Mouse (Mus musculus): ENCODE results near the gene Dcaf12. TPM values are rescaled to one million over a fixed set of nuclear protein-coding genes. Genes with fewer than 3 reads are reported as not detected.
A peak's percentile ranks its signal among the peaks of the same experiment; 100 is the strongest.

The Dcaf12 gene
- 33.5 and 35.4 TPM in 2 replicates for polyA plus RNA-seq (2012; rRNA removed)

DNA sequence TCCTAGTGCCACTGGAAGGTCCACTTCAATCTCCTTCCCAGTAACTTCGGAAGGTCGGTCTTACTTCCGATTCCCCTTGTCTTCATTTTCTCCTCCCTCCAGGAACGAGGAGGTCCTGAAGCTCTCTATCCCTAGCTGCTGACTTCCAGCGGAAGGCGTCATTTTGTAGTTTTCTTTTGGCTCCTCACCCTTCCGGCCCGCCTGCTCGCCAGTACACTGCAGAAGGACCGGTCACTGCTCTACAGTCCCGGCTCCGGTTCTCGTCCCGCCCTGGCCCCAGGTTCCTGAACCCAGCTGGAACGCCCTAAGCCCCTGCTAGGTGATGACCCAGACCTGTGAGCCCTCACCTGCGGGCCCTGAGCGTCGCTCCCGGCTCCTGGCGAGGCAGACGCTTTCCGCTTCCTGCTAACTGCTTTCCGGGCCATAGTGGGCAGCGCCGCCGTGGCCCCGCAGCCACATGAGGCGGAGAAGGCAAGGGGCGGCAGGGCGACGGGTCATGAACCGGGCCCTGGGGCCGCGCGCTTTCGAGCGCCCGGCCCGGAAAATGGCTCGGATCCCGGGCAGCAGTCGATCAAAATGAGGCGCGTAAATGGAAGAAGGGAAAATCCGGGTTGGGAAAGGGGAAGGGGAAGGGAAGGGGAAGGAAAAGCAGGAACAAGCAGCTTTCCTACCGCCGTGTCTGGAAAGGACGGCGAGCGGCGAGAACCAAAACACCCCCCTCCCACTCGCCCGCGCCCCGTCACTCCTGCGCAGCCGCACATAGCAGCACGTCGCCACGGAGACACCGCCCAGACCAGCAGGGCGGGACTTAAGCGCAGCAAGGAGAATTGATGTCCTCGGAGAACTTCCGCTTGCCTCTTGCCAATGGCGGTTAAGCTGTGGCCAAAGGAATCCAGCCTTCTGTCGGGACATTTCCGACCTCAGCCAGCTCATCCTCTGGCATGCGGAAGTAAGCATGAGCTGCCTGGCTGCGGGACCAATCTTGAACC is at the start of gene Dcaf12:
Dcaf12 (minus strand) TSS at position 749 of the 989 bp plus-strand sequence.
- DNase-seq (ENCODE audit: extremely low spot score in 1 of 2, low spot score in 1 of 2): peak; percentile 92 to 97

GRCm38 (mm10) chr4:41361059-41361458 is 46.4 kb upstream of the Dcaf12 start:
- DNase-seq (ENCODE audit: extremely low spot score in 1 of 2, low spot score in 1 of 2): no peak

DNA sequence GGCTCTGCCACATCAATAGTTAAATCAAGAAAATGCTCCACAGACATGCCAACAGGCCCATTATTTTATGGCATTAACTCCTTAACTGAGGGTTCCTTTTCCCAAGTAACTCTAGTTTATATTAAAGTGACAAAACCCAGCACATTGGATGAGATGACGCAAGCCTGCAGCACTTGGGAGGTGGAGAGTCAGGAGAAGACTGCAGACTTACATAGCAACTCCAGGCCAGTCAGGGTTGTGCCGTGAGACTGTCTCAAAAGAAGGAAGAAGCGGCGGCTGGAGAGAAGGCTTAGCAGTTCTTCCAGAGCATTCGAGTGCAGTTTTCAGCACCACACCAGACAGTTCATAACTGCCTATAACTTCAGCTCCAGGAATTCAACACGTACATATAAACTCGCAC is 44.7 kb upstream of the Dcaf12 start:
- no peak for DNase-seq (ENCODE audit: extremely low spot score in 1 of 2, low spot score in 1 of 2)

- DNase-seq (ENCODE audit: extremely low spot score in 1 of 2, low spot score in 1 of 2): no peak
Measured at GRCm38 (mm10) chr4:41358669-41359068, 44.0 kb upstream of the Dcaf12 start.

DNA sequence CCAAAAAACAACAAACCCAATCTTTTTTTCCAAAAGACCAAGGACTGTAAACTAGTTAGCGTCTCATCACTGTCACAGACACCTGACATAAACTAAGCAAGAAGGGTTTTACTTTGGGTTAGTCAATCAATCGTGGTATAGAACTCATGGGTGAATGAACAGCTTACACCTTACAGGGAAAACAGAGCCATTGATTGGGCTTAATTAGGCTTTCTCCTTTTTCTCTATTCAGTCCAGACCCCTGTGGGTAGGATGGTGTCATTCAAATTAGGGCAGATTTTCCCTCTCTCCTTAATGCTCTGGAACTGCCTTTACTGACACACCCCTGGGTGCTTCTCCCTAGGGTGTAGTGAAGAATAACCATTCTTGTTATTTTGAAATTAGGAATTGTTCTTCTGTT is 42.5 kb upstream of the Dcaf12 start:
- DNase-seq (ENCODE audit: extremely low spot score in 1 of 2, low spot score in 1 of 2): no peak

DNA sequence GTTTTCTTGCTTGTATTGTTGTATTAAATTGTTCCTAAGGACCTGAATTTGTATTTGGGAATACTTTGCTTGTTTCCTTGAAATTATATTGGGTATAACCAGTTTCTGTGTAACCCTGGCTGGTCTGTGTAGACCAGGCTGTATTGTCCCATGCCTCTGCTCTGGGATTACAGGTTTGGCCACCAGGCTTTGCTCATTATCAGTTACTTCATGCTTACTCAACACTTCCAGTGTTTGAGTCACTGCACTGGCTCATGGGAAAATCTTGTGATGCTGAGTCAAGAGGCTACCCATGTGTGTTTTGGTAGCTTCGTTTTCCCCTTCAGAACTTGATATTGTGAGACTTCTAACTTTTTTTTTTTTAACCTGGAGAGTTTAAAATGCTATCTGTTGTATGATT is 38.6 kb upstream of the Dcaf12 start:
- no peak for DNase-seq (ENCODE audit: extremely low spot score in 1 of 2, low spot score in 1 of 2)

DNA sequence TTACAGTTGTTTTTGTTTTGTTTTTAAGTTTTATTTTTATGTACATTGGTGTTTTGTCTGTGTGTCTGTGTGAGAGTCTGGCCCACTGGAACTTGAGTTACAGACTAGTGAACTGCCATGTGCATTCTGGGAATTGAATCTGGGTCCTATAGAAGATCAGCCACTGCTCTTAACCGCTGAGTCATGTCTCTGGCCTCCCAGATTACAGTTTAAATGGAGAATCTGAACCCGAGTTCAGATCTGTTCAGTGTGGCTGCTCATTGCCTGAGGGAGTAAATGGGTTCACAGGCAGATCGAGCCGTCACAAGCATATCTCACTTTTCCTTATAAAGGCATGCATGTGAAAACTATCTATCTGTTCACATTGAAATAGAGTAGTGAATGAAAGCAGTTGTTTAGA is 38.1 kb upstream of the Dcaf12 start:
- DNase-seq (ENCODE audit: extremely low spot score in 1 of 2, low spot score in 1 of 2): no peak

- no peak for DNase-seq (ENCODE audit: extremely low spot score in 1 of 2, low spot score in 1 of 2)
Measured at GRCm38 (mm10) chr4:41349199-41349591, 34.5 kb upstream of the Dcaf12 start.

- peak; percentile 87 to 95 for DNase-seq (ENCODE audit: extremely low spot score in 1 of 2, low spot score in 1 of 2)
Measured at GRCm38 (mm10) chr4:41348584-41349198, 34.0 kb upstream of the Dcaf12 start, which contains the start of gene Ubap1. Gene Ubap1 (plus strand): TSS chr4:41348996.

GRCm38 (mm10) chr4:41347839-41348238 is 33.1 kb upstream of the Dcaf12 start:
- DNase-seq (ENCODE audit: extremely low spot score in 1 of 2, low spot score in 1 of 2): no peak

DNA sequence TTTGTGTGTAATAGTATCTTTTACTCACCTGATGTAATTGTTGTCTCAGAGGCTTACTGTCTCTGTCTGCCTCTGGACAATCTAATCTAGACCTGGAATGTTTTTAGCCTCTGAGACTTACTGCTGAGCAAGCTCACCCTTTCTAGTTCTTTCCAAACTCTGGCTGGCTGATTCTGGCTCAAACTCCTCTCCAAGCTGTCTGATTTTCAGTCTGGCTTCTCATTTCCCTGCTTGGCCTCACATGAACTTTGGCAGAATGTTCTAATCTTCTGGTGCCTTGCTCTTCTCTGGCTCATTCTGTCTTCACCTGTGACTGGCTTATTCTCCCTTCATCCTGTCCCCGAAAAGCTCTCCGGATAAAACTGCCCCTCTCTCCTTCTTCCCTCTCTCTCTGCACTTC is 31.3 kb upstream of the Dcaf12 start:
- DNase-seq (ENCODE audit: extremely low spot score in 1 of 2, low spot score in 1 of 2): no peak

DNA sequence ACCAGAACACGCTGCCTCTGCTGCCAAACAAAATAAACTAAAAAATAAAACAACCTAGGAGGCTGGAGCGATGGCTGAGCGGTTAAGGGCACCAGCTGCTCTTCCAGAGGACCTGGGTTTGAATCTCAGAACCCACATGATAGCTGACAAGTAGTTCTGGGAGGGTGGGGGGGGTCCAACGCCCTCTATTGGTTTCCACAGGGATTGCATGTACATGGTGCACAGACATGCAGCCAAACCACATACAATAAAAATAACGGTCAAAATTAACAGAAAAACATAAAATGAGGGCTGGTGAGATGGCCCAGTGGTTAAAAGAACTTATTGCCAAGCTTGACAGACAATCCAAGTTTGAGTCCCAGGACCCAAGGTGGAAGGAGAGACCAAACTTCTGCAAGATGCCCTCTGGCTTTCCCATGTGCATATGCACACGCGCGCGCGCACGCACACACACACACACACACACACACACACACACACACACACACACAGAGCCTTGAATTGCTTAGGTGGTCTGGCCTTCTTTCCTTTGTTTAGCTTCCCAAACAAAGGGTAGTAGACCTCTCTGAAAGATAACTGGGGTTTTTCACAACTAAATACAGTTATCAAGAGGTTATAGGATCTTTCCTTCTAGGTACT is 26.3 kb upstream of the Dcaf12 start:
- DNase-seq (ENCODE audit: extremely low spot score in 1 of 2, low spot score in 1 of 2): no peak

- no peak for DNase-seq (ENCODE audit: extremely low spot score in 1 of 2, low spot score in 1 of 2)
Measured at GRCm38 (mm10) chr4:41336546-41336945, 21.9 kb upstream of the Dcaf12 start.

GRCm38 (mm10) chr4:41331698-41332421 is 17.2 kb upstream of the Dcaf12 start:
- no peak for DNase-seq (ENCODE audit: extremely low spot score in 1 of 2, low spot score in 1 of 2)

GRCm38 (mm10) chr4:41331085-41331484 is 16.4 kb upstream of the Dcaf12 start:
- DNase-seq (ENCODE audit: extremely low spot score in 1 of 2, low spot score in 1 of 2): no peak

DNA sequence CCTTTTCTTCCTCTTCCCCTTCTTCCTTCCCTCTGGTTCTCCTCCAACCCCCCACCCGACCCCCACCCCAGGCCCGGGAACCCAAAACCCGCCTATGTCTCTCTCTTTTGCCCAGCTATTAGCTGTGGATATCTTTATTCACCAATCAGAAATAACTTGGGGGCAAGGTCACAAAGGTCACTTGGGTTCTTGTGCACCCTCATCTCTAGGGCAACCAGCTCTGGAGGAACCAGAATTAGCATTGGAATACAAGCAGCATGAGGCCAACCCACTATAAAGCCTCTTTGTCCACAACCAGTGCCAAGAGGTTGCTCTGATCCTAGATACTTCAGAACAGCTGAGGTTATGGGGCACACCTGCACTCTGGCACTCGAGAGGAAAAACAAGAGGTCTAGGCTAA is 14.8 kb upstream of the Dcaf12 start:
- DNase-seq (ENCODE audit: extremely low spot score in 1 of 2, low spot score in 1 of 2): no peak

DNA sequence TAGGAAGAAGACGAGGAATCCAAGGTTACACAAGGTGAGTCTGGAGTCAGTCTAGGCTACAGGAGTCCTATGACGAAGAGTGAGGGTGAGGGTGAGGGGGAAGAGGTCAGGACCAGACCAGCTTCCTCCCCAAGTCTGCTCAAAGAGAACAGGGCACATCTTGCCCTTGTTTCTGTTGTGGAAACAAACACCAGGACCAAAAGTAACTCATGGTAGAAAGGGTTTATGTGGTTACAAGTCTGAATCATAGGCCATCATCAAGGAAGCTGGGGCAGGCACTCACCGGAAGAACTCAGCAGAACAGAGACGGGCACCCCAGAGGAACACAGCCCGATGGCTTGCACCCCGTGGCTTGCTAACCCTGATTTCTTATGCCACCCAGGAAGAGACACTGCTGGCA is 12.2 kb upstream of the Dcaf12 start:
- DNase-seq (ENCODE audit: extremely low spot score in 1 of 2, low spot score in 1 of 2): no peak

GRCm38 (mm10) chr4:41320971-41321370 is 6.3 kb upstream of the Dcaf12 start:
- no peak for DNase-seq (ENCODE audit: extremely low spot score in 1 of 2, low spot score in 1 of 2)

DNA sequence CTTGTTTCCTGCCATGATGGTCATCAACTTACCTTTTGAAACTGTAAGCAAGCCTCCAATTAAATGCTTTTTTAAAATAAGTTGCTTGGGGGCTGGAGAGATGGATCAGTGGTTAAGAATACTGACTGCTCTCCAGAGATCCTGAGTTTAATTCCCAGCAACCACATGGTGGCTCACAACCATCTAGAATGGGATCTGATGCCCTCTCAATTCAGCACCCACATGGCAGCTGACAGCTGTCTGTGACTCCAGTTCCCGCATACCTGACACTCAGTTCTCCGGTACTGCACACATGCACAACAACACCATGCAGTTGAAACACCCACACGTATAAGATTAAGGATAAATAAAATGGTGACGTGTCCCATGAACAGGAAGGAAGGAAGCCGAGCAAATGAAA is 3.6 kb upstream of the Dcaf12 start:
- no peak for DNase-seq (ENCODE audit: extremely low spot score in 1 of 2, low spot score in 1 of 2)

DNA sequence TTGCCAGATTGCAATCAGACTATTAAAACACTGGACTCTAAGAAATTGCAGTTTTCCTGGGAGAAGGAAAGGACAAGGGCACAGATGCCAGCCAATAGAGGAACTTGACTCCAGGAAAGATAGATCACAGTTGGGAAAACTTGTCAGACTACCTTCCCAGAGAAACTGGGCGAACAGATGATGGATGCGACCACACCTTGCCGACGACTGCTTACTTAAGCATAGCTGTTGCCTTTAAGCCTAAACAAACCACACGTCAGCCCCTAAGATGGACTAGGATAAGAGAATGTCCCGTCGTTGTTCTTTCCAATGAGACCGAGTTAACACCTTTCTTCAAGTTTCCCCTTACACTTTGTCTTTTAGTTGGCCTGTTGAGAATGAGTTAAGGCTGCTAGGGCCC is 484 bp upstream of the Dcaf12 start:
- no peak for DNase-seq (ENCODE audit: extremely low spot score in 1 of 2, low spot score in 1 of 2)

DNA sequence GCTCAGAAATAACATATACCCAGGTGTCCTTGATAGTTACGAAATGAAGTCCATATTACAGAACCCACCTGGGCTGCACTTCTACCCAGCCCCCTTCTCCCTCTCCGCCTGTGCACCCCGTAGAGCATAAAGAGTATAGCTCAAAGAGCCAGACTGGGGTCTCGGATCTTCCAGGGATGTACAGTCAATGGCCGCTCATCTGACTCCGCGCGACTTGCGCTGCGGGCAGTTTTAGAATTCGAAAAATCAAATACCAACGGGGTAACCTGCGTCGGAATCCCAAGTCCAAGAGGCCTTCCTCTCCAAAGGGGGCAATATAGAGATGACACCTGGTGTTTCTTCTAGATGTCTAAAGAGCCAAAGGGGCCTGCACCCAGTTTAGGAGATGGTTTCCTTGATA is 967 bp downstream of the Dcaf12 start:
- no peak for DNase-seq (ENCODE audit: extremely low spot score in 1 of 2, low spot score in 1 of 2)
